Mouse (Mus musculus) layer of hippocampus, postnatal 14 days (tissue): Measurements from ENCODE around the gene Hoxb5. TPM values are rescaled to one million over a fixed set of nuclear protein-coding genes. Genes with fewer than 3 reads are reported as not detected.
A peak's percentile ranks its signal among the peaks of the same experiment; 100 is the strongest.

ENCODE experiments used
- DNase-seq, 2 experiments: peaks; one replicate each; pipeline ENCODE4 v3.0.0; 2021 to 2022; ENCODE audit warnings: low spot score in 2 of 2, mixed read lengths in 1 of 2
- total RNA-seq, 2 experiments: library from RNA; stranded (reverse); gene quantifications; 2 replicates each; pipeline ENCODE4 v1.2.3; 2021

Hoxb5 gene
- total RNA-seq, 2 experiments from 2014 or later = not detected

DNA sequence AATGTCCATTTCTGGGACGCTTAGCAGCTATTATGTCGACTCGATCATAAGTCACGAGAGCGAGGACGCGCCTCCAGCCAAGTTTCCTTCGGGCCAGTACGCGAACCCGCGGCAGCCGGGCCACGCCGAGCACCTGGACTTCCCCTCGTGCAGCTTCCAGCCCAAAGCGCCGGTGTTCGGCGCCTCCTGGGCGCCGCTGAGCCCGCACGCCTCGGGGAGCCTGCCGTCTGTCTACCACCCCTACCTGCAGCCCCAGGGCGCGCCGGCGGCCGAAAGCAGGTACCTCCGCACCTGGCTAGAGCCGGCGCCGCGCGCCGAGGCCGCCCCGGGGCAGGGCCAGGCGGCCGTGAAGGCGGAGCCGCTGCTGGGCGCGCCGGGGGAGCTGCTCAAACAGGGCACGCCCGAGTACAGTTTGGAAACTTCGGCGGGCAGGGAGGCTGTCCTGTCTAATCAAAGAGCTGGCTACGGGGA lies 31.6 kb upstream of the Hoxb5 start:
- no peak for DNase-seq

DNA sequence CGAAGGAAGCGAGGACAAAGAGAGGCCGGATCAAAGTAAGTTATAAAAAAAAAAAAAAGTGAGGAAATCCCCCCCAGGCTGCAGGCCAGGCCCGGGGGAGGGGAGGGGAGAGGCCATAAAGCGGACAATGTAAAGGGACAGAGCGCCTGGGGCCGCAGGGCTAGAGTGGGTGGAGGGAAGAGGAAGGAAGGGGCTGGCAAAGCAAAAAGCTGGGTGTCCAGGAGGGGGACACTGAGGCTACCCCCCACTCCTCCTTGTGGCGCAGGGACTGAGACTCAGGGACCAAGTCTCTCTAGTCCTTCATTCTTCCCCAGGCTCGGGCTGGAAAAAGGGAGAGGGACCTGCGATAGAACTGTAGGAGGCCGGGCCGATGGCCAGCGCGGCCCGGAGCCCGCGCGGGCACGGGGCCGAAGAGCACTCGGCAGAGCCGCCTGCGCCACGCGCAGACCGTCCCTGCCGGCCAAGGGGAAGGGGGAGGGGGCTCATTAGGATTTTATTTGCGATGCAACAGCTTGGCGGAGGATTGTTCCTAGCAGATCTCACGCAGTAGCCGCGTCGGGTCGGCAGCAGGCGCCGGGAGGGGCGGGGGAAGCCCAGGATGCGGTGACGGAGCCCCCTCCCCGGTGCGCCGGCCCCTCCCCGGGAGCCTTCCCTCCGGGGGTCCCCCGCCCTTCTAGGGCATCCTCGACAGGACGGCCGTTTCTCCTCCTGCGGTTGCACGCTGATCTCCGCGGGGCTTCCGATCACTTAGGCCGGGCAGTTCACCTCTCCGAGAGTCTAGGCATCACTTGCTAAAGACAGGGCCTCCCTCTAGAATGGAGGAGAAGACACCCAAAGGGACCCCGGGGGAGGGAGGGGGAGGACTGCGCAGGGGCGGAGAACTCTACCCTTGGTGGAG lies 30.9 kb upstream of the Hoxb5 start:
- no peak for DNase-seq

DNA sequence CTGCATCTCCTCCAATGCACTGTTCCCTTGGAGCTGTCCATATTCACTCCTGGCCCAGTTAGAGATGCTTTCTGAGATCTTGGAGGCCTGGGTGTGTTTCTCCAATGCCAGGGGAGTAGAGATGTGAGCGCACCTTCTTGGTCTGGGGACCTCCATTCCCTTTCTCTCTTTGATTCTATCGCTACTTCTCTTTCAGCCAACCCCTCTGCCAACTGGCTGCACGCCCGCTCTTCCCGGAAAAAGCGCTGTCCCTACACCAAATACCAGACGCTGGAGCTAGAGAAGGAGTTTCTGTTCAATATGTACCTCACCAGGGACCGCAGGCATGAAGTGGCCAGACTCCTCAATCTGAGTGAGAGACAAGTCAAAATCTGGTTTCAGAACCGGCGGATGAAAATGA lies 28.7 kb upstream of the Hoxb5 start:
- DNase-seq = no peak

DNA sequence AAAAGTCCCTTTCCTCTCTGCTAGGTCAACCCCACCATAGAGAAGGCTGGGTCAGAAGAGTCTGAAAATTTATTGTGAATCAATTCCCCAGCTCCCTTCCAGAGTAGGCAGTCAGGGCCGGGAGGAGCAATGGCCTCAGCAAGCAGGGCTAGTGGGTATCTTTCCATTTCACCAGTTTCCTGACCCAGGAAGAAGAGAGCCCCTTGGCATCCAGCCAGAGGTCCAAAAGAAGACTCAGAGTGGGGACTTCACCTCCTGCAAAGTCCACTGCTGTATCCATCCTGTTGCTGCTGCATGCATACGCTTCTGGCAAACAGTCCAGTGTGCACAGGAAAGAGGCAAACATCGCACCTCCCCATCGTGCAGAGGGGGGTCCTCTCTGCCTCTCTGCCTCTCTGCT lies 27.2 kb upstream of the Hoxb5 start:
- DNase-seq = no peak

DNA sequence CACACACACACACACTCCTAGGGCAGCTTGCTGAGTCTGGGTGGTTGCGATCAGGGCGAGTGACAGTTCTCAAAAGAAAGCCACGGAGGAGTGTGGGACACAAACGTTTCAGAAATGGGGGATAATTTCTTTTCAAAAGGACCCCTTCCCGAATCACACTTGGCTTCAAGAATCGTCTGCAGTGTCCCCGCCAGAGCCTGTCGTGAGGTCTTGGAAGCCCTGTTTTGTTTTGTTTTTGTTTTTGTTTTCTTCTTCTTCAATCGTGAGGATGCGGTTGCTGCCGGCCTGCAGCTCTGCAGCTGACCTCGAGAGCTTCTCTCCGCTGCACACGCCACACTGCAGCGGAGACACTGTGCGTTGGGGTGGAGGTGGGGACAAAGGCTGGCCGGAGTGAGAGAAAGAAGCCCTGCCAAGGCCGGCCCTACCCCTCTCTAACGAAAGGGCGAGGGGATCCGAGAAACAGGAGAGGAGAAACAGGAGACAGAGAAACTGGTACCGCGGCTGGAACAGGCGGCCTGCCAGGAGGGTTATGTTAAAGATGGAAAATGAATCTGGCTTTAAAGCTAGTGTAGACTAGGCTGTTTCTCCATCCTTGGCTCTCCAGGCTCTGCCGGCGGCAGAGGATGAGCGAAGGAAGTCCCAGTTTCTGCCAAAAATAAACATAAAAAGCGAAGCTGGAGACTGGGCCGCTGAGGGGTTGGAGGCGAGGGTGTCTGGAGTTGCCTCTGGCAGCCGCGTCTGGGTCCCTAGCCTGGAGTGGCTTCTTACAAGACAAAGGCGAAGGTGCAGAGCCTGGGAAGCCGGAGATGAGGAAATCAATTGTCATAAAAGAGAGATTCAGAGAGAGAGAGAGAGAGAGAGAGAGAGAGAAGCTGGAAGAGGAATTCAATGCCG lies 25.7 kb upstream of the Hoxb5 start:
- no peak for DNase-seq

DNA sequence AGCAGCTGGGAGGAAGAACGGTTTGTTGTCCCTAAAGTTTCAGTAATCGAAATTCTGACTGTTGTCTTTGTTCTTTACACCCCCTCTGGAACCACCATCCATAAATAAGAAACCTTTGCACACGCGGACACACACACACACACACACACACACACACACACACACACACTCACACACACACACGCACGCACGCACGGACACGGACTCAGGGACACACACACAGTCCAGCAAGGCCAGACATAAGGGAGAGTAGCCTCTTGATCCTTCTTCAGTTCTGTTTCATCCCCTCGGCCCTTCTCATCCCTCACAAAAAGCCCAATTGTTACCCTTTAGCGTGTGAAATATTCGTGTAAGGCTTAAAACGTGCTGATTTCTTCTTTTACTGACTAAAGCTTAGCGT lies 24.8 kb upstream of the Hoxb5 start:
- DNase-seq = no peak

DNA sequence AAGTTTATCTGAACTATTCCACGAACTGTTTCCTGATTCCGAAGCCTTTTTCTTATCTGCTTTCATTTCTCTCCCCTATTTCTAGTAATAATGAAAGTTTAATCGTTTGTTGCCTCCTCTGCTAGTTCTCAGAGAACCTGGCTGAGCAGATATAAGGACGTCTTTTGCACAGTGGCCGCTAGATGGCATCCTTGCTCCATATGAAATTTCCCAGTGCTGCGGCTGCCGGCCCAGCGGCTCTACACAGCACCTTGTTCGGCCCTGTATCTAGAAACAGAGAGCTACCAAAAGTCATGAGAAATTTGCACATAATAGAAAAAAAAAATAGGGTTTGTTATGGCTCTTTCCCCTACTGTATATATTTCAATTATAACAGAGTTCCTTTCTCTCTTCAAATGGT lies 24.4 kb upstream of the Hoxb5 start:
- DNase-seq = peak; percentile 74 to 88

DNA sequence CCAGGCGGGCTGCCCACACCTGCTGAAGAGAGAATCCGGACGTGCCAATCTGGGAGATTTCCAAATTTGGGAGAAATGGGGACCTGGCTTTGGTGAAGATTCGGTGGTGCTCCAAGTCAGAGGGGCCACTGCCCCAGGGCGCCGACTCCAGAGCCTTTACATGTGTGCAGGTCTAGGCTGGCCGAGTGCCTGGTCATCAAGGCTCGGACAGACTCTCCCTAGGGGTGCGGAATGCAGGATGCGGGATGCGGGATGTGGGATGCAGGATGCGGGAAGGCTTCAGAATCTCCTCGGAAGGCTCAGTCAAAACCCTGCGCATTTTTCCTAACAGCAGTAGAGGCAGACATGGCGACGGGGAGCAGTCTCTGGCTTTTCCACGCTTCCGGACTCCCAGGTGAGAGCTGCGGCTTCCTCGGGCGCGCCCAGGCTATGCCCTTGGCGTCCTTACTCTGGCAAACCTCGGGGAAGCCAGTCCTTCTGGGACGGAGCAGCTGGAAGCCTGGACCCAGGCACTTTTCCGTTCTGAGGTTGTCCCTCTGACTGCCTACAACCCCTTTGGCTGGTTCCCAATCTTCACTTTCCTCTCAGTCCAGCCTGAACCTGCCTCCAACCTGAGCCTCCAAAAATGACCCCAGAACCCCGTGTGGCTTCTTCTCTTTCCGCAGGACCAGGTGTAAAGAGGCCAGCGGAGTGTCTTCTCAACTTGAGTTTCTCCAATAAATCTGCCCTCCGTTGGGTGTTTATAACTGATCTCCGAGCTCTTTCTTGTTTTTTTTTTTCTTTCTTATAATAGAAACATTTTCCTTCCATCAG lies 23.5 kb upstream of the Hoxb5 start:
- no peak for DNase-seq

DNA sequence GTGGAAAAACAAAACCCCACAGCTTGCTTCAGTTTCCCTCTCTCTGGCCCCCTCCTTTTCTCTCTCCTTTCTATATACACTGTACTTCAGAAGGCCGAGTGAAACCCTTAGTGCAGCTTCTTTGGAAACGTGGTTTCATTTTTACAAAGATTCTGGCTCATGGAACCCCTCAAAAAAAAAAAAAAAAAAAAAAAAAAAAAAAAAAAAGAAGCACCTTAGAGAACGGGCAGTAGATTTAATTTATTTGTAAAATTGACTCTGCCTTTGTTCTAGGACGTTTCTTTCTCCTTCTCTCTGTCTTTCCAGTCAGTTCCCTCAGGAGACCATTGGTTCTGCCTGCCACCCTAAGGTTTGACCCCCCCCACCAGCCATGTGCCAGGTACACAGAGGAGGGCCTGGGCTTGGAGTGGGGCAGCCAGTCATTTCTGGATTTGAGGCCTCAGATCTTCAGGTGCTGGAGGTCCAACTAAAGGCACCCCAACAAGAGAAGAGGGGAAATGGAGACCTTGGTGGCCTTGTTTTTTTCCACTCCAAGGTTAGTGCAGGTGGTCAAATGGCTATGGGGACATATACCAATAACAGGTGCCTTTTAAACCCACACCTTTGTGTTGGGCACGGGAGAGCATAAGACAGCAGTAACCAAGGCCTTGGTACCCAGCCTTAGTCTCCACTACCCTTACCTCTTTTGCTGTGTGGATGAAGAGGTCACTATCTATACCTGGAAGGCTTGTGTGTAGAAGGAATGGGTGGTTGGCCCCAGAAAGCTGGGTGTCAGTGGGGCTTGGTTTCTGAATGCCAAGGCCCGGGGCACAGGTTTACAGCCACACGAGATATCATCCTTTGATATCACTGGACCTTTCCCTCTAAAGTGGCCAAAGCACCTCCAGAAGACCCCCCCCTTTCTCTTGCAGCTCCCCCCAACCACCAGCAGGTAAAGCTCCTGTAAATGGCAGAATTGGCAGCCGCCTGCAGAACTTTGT lies 22.4 kb upstream of the Hoxb5 start:
- DNase-seq = no peak

DNA sequence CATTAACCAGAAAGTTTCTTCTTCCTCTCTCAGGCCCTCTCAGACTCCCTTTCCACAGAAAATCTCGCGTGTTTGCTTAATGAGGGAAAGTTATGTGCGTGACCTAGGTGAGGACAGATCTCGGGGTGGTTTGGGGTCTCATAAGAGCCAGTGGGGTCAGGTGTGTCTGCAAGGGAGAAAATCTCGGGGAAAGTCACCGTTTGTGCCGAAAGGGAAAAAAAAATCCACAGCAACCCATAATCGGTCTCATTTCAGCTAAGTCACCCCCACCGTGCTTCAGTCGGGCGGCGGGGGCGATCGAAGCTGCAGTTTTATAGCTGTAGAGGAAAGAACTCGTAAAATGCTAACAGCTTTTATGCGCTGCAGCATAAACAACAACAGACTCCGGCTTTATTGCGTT lies 21.7 kb upstream of the Hoxb5 start:
- no peak for DNase-seq

DNA sequence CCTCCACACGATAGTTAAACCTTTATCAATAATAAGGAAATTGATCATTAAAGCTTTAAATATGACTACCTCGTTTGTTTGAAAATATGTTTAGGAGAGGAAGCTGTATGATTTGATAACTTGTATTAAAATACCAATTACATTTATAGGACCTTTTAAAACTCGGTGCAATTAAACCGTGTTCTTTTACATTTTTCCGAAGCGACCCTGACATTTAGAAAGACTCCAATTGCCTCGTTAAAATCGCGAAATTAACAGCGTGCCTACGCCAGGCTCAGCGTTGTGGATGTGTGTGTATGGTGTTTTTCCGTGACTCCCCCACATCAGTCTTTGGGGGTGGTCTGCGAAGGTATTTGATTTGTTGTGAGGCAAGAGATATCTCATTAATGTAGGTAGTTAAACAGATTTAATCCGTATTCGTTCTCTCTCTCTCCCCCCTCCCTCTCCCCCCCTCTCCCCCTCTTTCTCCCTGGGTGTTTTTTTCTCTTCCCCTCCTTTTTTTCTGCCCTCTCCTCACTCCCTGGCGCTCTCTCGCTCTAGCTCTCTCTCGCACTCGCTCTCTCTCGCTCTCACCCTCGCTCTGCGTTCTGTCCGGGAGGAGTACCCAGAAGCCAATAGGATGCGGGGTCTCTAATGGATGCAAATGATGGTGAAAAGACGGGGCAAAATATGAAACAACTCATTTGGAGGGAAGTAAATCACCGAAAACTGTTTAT lies 21.1 kb upstream of the Hoxb5 start, which contains the start of gene Hoxb8:
TSS of gene Hoxb8 (plus strand) at position 51 of the 716 bp plus-strand sequence.
- no peak for DNase-seq

DNA sequence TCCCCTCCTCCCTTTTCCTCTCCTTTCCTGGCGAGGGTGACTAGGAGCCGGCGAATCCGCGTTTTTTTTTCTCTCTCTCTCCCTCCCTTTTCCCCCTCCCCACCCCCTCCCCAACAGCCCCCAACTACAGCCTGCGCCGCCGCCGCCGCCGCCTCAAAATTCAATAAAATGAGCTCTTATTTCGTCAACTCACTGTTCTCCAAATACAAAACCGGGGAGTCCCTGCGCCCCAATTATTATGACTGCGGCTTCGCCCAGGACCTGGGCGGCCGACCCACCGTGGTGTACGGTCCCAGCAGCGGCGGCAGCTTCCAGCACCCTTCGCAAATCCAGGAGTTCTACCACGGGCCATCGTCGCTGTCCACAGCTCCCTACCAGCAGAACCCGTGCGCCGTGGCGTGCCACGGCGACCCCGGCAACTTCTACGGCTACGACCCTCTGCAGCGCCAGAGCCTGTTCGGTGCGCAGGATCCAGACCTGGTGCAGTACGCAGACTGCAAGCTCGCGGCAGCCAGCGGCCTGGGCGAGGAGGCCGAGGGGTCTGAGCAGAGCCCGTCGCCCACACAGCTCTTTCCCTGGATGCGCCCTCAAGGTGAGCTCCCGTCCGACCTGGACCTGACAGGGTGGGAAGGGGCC lies 20.2 kb upstream of the Hoxb5 start:
- DNase-seq = no peak

DNA sequence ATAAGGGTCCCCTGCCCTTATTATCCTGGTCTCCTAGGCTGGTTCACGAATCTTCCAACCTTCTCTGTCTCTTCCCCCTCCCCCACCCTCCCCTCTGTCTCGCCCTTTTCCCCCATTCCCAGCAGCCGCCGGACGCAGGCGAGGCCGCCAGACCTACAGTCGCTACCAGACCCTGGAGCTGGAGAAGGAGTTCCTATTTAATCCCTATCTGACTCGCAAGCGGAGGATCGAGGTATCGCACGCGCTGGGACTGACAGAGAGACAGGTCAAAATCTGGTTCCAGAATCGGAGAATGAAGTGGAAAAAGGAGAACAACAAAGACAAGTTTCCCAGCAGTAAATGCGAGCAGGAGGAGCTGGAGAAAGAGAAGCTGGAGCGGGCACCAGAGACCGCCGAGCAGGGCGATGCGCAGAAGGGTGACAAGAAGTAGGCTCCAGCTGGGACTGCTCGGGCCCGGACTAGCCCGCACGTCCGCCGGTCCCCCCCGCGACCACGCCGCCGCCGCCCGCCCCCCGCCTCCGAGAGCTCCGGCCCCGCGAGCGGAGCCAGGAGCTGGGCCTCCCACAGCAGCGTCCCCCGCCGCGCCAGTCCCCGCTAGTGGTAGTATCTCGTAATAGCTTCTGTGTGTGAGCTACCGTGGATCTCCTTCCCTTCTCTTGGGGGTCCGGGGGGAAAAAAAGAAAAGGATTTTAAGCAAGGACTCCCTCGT lies 18.9 kb upstream of the Hoxb5 start:
- DNase-seq = no peak

DNA sequence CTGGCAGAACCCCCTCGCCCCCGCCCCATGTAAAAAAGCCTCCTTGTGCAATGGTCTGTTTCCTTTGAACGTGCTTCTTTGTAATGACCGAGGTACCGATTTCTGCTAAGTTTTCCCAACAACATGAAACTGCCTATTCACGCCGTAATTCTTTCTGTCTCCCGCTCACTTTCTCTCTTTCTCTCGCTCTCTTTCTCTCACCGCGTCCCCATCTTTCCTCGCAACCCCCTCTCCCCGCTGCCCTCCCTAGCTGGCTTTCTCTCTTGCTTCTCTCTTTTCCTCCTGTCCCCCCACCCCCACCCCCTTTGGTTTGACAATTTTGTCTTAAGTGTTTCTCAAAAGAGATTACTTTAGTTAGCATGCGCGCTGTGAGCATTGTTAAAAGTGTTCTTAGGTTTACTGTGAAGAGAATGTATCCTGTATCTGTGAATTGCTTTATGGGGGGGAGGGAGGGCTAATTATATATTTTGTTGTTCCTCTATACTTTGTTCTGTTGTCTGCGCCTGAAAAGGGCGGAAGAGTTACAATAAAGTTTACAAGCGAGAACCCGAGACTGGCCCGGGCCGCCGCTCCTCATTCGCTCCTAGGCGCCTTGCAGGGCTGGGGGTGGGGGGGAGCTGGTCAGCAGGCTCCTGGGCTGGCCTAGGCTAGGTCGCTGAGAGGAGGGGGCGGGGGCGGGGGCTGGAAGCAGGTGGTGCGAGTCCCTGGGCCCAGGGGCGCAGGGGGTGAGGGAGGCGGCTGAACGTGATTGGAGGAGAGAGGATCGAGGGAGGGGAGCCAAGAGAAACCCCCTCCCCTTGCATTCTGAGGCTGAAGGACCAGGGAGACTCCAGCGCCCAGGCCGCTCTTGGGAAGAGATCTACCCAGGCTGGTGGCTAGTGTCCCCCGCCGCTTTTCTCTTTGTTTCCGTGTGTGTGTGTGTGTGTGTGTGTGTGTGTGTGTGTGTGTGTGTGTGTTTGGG lies 18.1 kb upstream of the Hoxb5 start:
- DNase-seq = no peak

DNA sequence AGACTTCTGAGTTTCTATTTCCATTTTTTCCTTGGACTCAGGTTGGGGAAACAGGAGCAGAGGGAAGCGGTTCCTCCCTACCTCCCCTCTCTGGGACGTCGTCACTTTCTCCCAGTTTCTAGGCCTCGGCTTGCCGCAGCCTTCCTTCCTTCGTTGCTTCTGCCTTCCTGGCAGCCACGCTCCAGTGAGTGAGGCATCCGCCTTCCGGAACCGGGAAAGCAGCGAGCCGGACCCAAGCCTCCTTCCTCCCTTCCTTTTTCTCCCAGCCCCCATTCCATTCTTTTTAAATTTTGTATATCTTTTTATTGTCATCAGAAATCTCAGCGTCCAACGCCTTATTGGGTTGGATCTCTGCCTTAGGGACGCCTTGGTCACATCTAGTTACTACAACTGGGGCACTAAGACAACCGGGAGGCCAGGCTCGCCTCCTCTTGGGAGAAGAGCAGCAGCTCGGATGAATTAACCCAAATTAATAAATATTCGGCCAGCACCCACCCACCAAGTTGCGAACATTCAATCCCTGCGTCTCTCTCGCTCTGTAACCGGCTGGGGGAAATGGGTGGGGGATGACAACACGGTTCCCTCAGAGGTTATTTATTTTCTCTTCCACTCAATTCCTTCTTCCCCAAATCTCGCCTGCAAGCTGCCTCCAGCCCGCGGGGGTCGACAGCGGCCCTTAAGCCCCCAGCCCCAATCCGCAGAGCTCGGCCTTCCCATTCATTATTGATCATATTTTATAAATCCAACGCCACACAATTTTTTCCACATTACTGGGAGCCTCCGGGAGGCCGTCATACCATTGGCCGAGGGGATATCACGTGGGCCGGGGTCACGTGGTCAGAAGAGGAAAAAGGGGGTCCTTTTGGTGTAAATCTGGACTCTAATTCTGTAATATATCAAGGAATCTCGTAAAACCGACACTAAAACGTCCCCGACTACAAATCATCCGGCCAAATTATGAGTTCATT lies 17.1 kb upstream of the Hoxb5 start, which contains the start of gene Hoxb7:
TSS of gene Hoxb7 (plus strand) at position 853 of the 968 bp plus-strand sequence.
- no peak for DNase-seq
